Mouse (Mus musculus): ENCODE measurements around the gene Hoxc8.

Hoxc8 gene

GRCm38 (mm10) chr15:103032646-103033575 is 42.5 kb downstream of the Hoxc8 start:
- 4% methylated on average over 26 of the region's 26 CpGs for WGBS

- WGBS = 2% methylated on average over 24 of the region's 24 CpGs
Observed at GRCm38 (mm10) chr15:103034043-103034806, 43.8 kb downstream of the Hoxc8 start.

- WGBS = 3% methylated on average over 34 of the region's 34 CpGs
Observed at GRCm38 (mm10) chr15:103034807-103035547, 44.6 kb downstream of the Hoxc8 start.

- 3% methylated on average over 14 of the region's 14 CpGs for WGBS
Observed at GRCm38 (mm10) chr15:103035548-103035881, 45.1 kb downstream of the Hoxc8 start.

GRCm38 (mm10) chr15:103037579-103037978 is 47.2 kb downstream of the Hoxc8 start:
- 58% methylated on average over 1 of the region's 1 CpGs for WGBS

GRCm38 (mm10) chr15:103038701-103039480 is 48.5 kb downstream of the Hoxc8 start:
- 45% methylated on average over 10 of the region's 10 CpGs for WGBS

- 39% methylated on average over 3 of the region's 3 CpGs for WGBS
Observed at GRCm38 (mm10) chr15:103039609-103040008, 49.2 kb downstream of the Hoxc8 start.

- 12% methylated on average over 12 of the region's 12 CpGs for WGBS
Observed at GRCm38 (mm10) chr15:103040601-103041000, 50.2 kb downstream of the Hoxc8 start.

- WGBS = 12% methylated on average over 5 of the region's 5 CpGs
Observed at GRCm38 (mm10) chr15:103041613-103042012, 51.2 kb downstream of the Hoxc8 start.

GRCm38 (mm10) chr15:103042209-103042608 is 51.8 kb downstream of the Hoxc8 start:
- WGBS = 9% methylated on average over 1 of the region's 1 CpGs
